Mouse (Mus musculus) small intestine, adult 2 months (tissue): ENCODE data around the gene Chmp6.

Experiments
- CTCF ChIP-seq: fragments of 200-500 bp; IDR thresholded peaks from 2 replicates; pipeline ENCODE4 v1.5.1; 2012; ENCODE audit warnings: low read depth, mild to moderate bottlenecking, control low read depth, inconsistent platforms, low read length, moderate library complexity, mixed read lengths; ENCODE audit not compliant: insufficient replicate concordance, insufficient read length; ENCODE audit errors: extremely low read depth
- POLR2A ChIP-seq: fragments of 200-500 bp; IDR thresholded peaks from 2 replicates; pipeline ENCODE4 v1.6.1; 2012; ENCODE audit warnings: low read depth, mild to moderate bottlenecking, control low read depth, inconsistent platforms, low read length, moderate library complexity

- TF ChIP-seq CTCF (no peak), POLR2A (no peak)
These were observed 33.7 kb upstream of the Chmp6 start for GRCm38 (mm10) chr11:119879573-119879972.
